Mouse (Mus musculus) spleen, adult 2 months (tissue): Measurements from ENCODE around the gene Yipf2.

Experiments used
- CTCF ChIP-seq: fragments of 200-500 bp; IDR thresholded peaks from 2 replicates; pipeline ENCODE4 v1.5.1; 2011; ENCODE audit warnings: mild to moderate bottlenecking, inconsistent platforms; ENCODE audit not compliant: insufficient read depth, insufficient read length, insufficient replicate concordance; ENCODE audit errors: extremely low read depth
- POLR2A ChIP-seq: fragments of 200-500 bp; IDR thresholded peaks from 2 replicates; pipeline ENCODE4 v1.6.1; 2011; ENCODE audit warnings: low read depth, low read length, inconsistent platforms

DNA sequence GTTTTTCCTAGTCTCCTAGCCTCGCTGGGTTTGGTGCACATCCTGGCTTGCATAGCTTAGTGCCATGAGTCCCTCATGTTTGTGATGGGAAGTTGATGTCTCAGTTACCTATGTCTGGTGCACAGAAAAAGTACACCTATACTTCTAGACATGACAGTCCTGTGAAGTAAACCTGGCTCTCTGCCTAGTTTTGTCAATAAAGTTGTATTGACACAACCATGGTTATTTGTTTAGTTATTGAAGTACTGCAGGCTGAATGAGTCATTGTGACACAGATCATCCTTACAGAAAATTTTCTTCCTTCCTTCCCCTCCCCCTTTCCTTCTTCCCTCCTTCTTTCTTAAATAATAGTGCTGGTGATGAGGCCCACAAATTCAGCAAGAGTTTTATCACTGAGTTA, 28.2 kb downstream of the Yipf2 start:
- TF ChIP-seq POLR2A (no peak), CTCF (no peak)
